Mouse (Mus musculus): ENCODE measurements around the gene Lars2.

- TF ChIP-seq CTCF (IDR thresholded peaks at IDR 0.05 in 2 of 3, conservative IDR thresholded peaks at IDR 0.05 in 1 of 3; ENCODE audit: control insufficient read depth in 1 of 3, insufficient read depth in 1 of 3, low read depth in 2 of 3, low read length in 3 of 3, poor library complexity in 1 of 3, severe bottlenecking in 1 of 3) = no peak
- no peak for TF ChIP-seq RAD21 (IDR thresholded peaks at IDR 0.05; ENCODE audit: low read depth, low read length)
- no peak for TF ChIP-seq EP300 (IDR thresholded peaks at IDR 0.05; ENCODE audit: low read depth in 1 of 2, low read length in 2 of 2)
- TF ChIP-seq JUND (IDR thresholded peaks at IDR 0.05; ENCODE audit: low read depth, low read length) = no peak
- TF ChIP-seq TCF12 (IDR thresholded peaks at IDR 0.05; ENCODE audit: low read depth, low read length) = no peak
- no peak for TF ChIP-seq MAFK (IDR thresholded peaks at IDR 0.05; ENCODE audit: borderline replicate concordance, low read depth, low read length)
- no peak for TF ChIP-seq ZC3H11A (IDR thresholded peaks at IDR 0.05; ENCODE audit: low read depth, low read length)
- TF ChIP-seq GABPA (IDR thresholded peaks at IDR 0.05; ENCODE audit: low read depth, low read length) = no peak
- TF ChIP-seq MYC (IDR thresholded peaks at IDR 0.05; ENCODE audit: low read depth, low read length) = no peak
- no peak for TF ChIP-seq POLR2A (IDR thresholded peaks at IDR 0.05; ENCODE audit: control insufficient read depth in 1 of 2, insufficient read depth in 1 of 2, low read depth in 1 of 2, low read length in 2 of 2, poor library complexity in 1 of 2)
- no peak for TF ChIP-seq SIN3A (IDR thresholded peaks at IDR 0.05; ENCODE audit: low read length)
- no peak for TF ChIP-seq NRF1 (IDR thresholded peaks at IDR 0.05; ENCODE audit: insufficient read depth, low read depth, low read length, poor library complexity, severe bottlenecking)
Measured at GRCm38 (mm10) chr9:123496665-123497064, 129.9 kb downstream of the Lars2 start.
